Mouse (Mus musculus) limb, embryonic 13.5 days (tissue): ENCODE results near the gene Cavin1. TPM values are rescaled to one million over a fixed set of nuclear protein-coding genes. Genes with fewer than 3 reads are reported as not detected.

Experiments
- ATAC-seq: fragments of 200-750 bp; cut with Nextera tagmentation; 2 replicates; pipeline ENCODE4 v1.8.0; 2017; ENCODE audit warnings: low read depth, moderate number of reproducible peaks, moderate TSS enrichment; ENCODE audit not compliant: low FRiP score
- H3K27ac ChIP-seq: fragments of 300-500 bp; sonication (generic); 2 replicates; pipeline ENCODE4 v1.5.1; 2015; ENCODE audit warnings: inconsistent platforms, mild to moderate bottlenecking, moderate library complexity
- H3K27me3 ChIP-seq: fragments of 300-500 bp; sonication (generic); 2 replicates; pipeline ENCODE4 v1.6.1; 2015; ENCODE audit warnings: mild to moderate bottlenecking, inconsistent platforms
- H3K36me3 ChIP-seq: fragments of 300-500 bp; sonication (generic); 2 replicates; pipeline ENCODE4 v1.6.1; 2015; ENCODE audit warnings: inconsistent platforms, mild to moderate bottlenecking, moderate library complexity
- H3K4me1 ChIP-seq: fragments of 300-500 bp; sonication (generic); 2 replicates; pipeline ENCODE4 v1.6.1; 2015; ENCODE audit warnings: inconsistent platforms
- H3K4me2 ChIP-seq: fragments of 300-500 bp; sonication (generic); replicated peaks from 2 replicates; pipeline ENCODE4 v1.6.1; 2015; ENCODE audit warnings: inconsistent platforms, mild to moderate bottlenecking, moderate library complexity
- H3K4me3 ChIP-seq: fragments of 300-500 bp; sonication (generic); 2 replicates; pipeline ENCODE4 v1.5.1; 2015; ENCODE audit warnings: moderate library complexity, mild to moderate bottlenecking, inconsistent platforms
- H3K9ac ChIP-seq: fragments of 300-500 bp; sonication (generic); 2 replicates; pipeline ENCODE4 v1.6.1; 2015; ENCODE audit warnings: mild to moderate bottlenecking, inconsistent platforms
- H3K9me3 ChIP-seq: fragments of 300-500 bp; sonication (generic); 2 replicates; pipeline ENCODE4 v1.6.1; 2016; ENCODE audit warnings: inconsistent platforms
- WGBS: fragments of 180-500 bp; shearing (Covaris S2); methylation state at CpG from one replicate; pipeline ENCODE4 v1.1.7; 2015; 5-methylcytosine and 5-hydroxymethylcytosine counted together
- polyA plus RNA-seq: library from polyadenylated mRNA; unstranded; fragments of >200 nt; fragmentation: Nextera tagmentation; extraction: Ambion mirVana; gene quantifications from 2 replicates; pipeline ENCODE4 v1.2.1, GENCODE M21; 2015

Cavin1 gene
- polyA plus RNA-seq, 1 experiment from 2014 or later, result 142 TPM

GRCm38 (mm10) chr11:100924386-100924919, 46.2 kb downstream of the Cavin1 start:
- Histone ChIP-seq H3K27me3 (no peaks in the 10 kb centered on the region), H3K27ac (no peak overlapping the region), H3K4me2 (no peak overlapping the region), H3K4me3 (no peak overlapping the region), H3K36me3 (no peaks in the 10 kb centered on the region; the same call in 1 of the 2 replicates), H3K9ac (no peak overlapping the region), H3K9me3 (no peaks in the 10 kb centered on the region), H3K4me1 (no peaks in the 10 kb centered on the region)
- WGBS, result 91% methylated on average over 1 of the region's 1 CpGs
- no peak for ATAC-seq

DNA sequence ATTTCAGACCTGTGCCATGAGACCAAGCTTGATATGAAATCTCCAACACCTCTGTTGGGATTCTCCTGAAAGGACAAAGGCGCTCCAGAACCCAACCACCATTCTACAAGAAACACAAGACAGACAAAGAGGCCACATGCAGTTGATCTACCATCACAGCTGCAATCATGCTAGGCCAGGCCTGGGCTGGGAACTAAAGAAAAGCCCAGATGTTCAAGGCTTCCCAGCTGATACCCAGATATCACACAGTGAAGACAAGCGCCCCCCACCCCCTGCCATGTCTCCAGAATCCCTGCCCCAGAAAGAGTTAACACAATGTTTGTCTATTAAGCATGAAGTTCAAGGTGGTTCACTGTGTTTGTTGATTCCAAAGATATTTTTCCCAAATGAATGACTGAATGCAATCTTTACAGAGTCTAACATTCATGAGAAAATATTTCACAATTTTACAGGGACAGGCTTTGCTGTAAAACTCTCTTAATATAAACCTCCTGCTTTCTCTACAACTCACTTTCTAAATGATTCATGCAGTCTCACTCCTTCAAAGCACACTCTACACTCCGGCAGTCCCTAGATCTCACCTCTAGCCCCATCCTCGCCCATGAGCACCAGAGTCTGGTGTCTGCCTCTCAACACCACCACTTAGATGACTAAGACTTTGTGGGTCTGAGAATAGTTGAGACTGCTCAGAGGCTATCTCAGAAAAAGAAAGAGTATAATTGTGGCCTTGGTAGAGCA, 49.6 kb downstream of the Cavin1 start:
- Histone ChIP-seq H3K36me3 (peaks cover 12% of the 10 kb centered on the region), H3K4me3 (no peak overlapping the region), H3K27me3 (no peaks in the 10 kb centered on the region), H3K27ac (no peak overlapping the region), H3K4me2 (no peak overlapping the region), H3K9me3 (no peaks in the 10 kb centered on the region), H3K4me1 (no peaks in the 10 kb centered on the region), H3K9ac (no peak overlapping the region)
- WGBS, result 89% methylated on average over 4 of the region's 4 CpGs
- ATAC-seq, result no peak

DNA sequence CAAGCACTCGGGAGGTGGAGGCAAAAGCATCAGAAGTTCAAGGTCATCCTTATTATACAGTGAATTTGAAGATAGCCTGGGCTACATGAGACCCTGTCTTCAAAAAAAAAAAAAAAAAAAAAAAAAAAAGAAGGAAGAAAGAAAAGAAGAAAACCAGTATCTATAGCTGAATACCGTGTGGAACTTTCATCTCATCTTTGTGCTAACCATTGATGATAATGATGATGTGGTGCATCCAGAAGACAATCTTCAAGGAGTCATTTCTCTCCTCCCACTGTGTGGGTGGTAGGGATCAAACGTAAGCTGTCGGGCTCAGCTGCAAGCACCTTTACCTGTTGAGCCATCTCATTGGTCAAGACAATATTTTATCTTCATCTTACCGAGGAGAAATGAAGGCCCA, 52.7 kb downstream of the Cavin1 start:
- H3K27ac ChIP-seq, result no peak overlapping the region
- peaks cover 12% of the 10 kb centered on the region; the same call in 1 of the 2 replicates for H3K36me3 ChIP-seq
- peaks cover 8% of the 10 kb centered on the region; the same call in 1 of the 2 replicates for H3K9me3 ChIP-seq
- no peak overlapping the region for H3K9ac ChIP-seq
- H3K4me3 ChIP-seq, result no peak overlapping the region
- H3K27me3 ChIP-seq, result no peaks in the 10 kb centered on the region
- no peak overlapping the region for H3K4me2 ChIP-seq
- H3K4me1 ChIP-seq, result no peaks in the 10 kb centered on the region
- ATAC-seq, result no peak
- WGBS, result 93% methylated on average over 5 of the region's 5 CpGs

- ATAC-seq, result no peak
- Histone ChIP-seq H3K27me3 (no peaks in the 10 kb centered on the region), H3K4me3 (no peak overlapping the region), H3K4me1 (no peaks in the 10 kb centered on the region), H3K4me2 (no peak overlapping the region), H3K36me3 (peaks cover 12% of the 10 kb centered on the region; the same call in 1 of the 2 replicates), H3K27ac (no peak overlapping the region), H3K9me3 (peaks cover 8% of the 10 kb centered on the region; the same call in 1 of the 2 replicates), H3K9ac (no peak overlapping the region)
- WGBS, result 87% methylated on average over 4 of the region's 4 CpGs
Measured at GRCm38 (mm10) chr11:100916432-100916971, 54.2 kb downstream of the Cavin1 start.

DNA sequence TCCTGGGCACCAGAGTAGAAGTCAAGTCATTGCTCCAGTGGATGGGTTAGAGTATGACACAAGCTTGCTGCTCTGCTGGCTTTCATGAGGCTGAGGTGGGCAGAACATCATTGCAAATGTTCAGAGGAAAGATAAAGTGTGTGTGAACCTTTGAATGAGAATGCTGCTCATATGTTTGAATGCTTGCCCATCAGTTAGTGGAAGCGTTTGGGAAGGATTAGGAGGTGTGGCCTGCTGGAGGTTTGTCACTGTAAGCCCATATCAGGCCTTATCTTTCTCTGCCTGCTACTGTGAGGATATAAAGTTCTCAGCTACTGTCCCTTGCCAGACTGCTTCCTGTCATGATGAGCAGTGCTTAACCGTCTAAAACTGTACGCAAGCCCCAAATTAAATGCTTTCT, 55.6 kb downstream of the Cavin1 start:
- whole genome bisulfite sequencing, result 91% methylated on average over 3 of the region's 3 CpGs

GRCm38 (mm10) chr11:100914415-100914814, 56.3 kb downstream of the Cavin1 start:
- H3K4me2 ChIP-seq, result no peak overlapping the region
- 78% methylated on average over 5 of the region's 5 CpGs for WGBS
- H3K36me3 ChIP-seq, result peaks cover 20% of the 10 kb centered on the region
- no peak overlapping the region for H3K27ac ChIP-seq
- H3K9me3 ChIP-seq, result peaks cover 8% of the 10 kb centered on the region; the same call in 1 of the 2 replicates
- no peak overlapping the region for H3K9ac ChIP-seq
- no peak for ATAC-seq
- no peaks in the 10 kb centered on the region for H3K27me3 ChIP-seq
- H3K4me3 ChIP-seq, result no peak overlapping the region
- no peaks in the 10 kb centered on the region for H3K4me1 ChIP-seq

More for the DNA sequence above, 55.6 kb downstream of the Cavin1 start:
- Histone ChIP-seq H3K9me3 (peaks cover 8% of the 10 kb centered on the region; the same call in 1 of the 2 replicates), H3K27me3 (no peaks in the 10 kb centered on the region), H3K4me2 (no peak overlapping the region), H3K36me3 (peaks cover 20% of the 10 kb centered on the region), H3K4me3 (no peak overlapping the region), H3K27ac (no peak overlapping the region), H3K4me1 (no peaks in the 10 kb centered on the region), H3K9ac (no peak overlapping the region)
- ATAC-seq, result no peak

DNA sequence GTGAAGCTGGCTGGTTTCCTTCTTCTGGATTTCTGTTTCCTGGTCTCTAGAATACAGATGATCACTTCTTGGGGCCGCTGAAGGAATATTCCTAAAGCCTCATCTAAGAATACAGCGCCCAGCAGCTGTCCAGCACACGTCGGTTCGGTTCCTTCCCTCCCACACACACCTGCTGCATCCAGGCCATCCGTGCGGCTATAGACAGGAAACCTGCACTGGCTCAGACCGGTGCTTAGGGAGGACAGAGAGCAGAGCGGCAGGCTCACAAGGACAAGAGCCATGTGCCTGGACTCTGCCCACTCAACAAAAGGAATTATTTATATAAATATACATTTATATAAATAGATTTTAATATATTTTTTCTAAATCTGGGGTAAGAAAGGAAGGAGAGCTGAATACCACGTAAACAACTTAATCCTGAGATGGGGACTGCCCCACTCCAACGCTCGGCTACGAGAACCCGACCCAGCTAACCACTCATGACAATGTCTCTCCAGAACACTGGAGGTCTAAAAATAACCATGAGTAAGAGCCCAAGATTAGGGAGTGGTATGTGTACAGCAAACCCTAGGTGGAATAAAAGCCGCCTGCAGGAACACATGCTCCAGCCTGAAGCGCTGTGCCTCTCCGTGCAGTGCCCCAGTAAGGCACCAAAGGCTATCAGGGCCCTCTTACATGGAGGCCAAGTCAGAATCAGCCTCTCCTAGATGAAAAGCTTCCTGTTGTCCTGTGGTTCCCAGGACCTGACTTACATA, 58.1 kb downstream of the Cavin1 start:
- Histone ChIP-seq H3K4me3 (no peak overlapping the region), H3K27me3 (no peaks in the 10 kb centered on the region), H3K9me3 (peaks cover 8% of the 10 kb centered on the region; the same call in 1 of the 2 replicates), H3K36me3 (peaks cover 26% of the 10 kb centered on the region), H3K27ac (no peak overlapping the region), H3K4me2 (no peak overlapping the region), H3K4me1 (no peaks in the 10 kb centered on the region), H3K9ac (no peak overlapping the region)
- ATAC-seq, result no peak
- 87% methylated on average over 17 of the region's 17 CpGs for WGBS

DNA sequence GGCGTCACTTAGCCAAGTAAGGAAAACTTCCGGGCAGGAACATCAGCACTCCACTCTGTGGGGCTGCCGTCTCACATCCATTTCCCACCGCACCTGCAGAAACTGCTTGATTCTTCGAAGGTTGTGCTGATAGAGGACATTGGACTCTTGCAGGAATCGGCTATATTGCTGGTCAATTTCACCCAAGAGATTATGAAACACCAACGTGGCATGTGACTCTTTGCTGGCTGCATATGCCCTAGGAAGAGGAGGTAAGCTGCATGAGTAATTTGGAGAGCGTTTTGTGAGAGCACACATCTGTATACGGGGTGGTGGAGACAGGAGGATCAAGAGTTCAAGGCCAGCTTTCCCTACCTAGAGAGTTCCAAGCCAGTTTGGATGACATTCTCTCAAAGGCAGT, 62.1 kb downstream of the Cavin1 start:
- H3K27me3 ChIP-seq, result no peaks in the 10 kb centered on the region
- no peak overlapping the region for H3K4me2 ChIP-seq
- no peak overlapping the region for H3K4me3 ChIP-seq
- H3K36me3 ChIP-seq, result peaks cover 53% of the 10 kb centered on the region
- no peak overlapping the region for H3K9ac ChIP-seq
- no peak overlapping the region for H3K27ac ChIP-seq
- 78% methylated on average over 9 of the region's 9 CpGs for WGBS
- H3K9me3 ChIP-seq, result no peaks in the 10 kb centered on the region
- no peak for ATAC-seq
- H3K4me1 ChIP-seq, result no peaks in the 10 kb centered on the region

DNA sequence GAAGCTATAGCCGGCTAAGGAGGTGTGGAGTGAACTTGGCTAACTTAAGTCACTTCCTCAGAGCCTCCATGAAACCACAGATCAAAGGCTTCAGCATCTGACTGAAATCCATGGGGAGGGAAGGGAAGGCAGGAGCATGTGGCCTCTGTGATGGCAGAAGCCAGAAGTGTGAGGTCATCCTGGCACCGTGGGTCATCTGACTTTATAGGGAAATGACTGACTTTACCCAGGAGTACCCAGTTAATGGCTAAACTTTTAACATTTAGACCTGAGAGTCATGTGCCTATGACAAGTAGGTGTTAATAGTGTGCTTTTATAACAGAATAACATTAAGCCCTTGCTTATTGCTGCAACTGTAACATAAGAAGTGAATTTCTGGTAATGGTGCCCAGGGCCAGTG, 62.6 kb downstream of the Cavin1 start:
- H3K9me3 ChIP-seq, result no peaks in the 10 kb centered on the region
- 57% methylated on average over 2 of the region's 2 CpGs for WGBS
- no peak overlapping the region for H3K27ac ChIP-seq
- H3K4me2 ChIP-seq, result no peak overlapping the region
- no peak overlapping the region for H3K9ac ChIP-seq
- no peaks in the 10 kb centered on the region for H3K27me3 ChIP-seq
- ATAC-seq, result 0 out of 2 replicates have a peak, but pooled peaks have one; percentile 8
- H3K36me3 ChIP-seq, result peaks cover 58% of the 10 kb centered on the region
- H3K4me3 ChIP-seq, result no peak overlapping the region
- no peaks in the 10 kb centered on the region for H3K4me1 ChIP-seq

DNA sequence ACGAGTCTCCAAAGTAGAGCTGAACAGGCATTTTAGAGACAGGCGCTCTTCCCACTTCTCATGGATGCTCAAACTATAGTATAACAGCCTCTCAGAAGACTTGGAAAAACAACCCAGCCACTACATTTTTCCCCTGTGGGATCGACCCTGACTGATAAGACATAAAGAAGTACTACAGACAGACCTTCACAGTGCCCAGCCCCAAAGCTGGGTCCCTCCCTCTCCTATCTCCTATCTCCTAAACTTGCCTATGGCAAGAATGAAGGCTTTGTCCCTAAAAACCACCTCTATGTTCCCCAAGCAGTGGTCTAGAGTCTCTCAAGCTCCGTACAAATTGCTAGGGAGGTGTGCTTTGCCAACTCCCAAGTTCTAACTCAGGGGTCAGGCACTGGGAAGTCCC, 63.8 kb downstream of the Cavin1 start:
- no peak overlapping the region for H3K4me3 ChIP-seq
- H3K9ac ChIP-seq, result no peak overlapping the region
- H3K27me3 ChIP-seq, result no peaks in the 10 kb centered on the region
- peaks cover 68% of the 10 kb centered on the region for H3K36me3 ChIP-seq
- no peak for ATAC-seq
- no peak overlapping the region for H3K27ac ChIP-seq
- H3K4me2 ChIP-seq, result no peak overlapping the region
- no peaks in the 10 kb centered on the region for H3K4me1 ChIP-seq
- peaks cover 2% of the 10 kb centered on the region; the same call in 1 of the 2 replicates for H3K9me3 ChIP-seq
- 92% methylated on average over 4 of the region's 4 CpGs for WGBS
